Mouse (Mus musculus): ENCODE measurements around the gene Fam19a4. TPM values are rescaled to one million over a fixed set of nuclear protein-coding genes. Genes with fewer than 3 reads are reported as not detected.

Gene Fam19a4
- total and polyA plus RNA-seq, 3 experiments, result not detected

DNA sequence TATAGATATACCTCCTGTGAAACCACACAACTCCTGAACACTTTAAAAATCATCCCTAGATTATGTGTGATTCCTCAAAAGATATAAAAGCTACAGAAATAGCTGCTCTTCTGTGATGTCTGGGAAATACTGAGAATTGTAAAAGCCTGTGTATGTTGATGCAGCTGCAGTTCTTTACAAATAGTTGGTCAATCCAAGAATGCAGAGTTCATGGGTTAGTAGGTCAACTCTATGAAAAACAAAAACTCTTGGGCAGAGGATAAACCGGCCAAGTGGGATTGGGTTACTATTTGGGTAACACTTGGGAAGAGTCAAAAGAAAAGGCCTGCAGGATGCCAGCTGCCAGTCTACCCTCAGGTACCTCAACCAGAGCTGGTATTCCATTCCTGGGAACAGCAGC, 43.5 kb downstream of the Fam19a4 start:
- H3K27me3 ChIP-seq (replicated peaks), result peaks cover 22% of the 10 kb centered on the region
- dilution Hi-C loops (cut with MboI; ENCODE audit: extremely low pct_ligation_motif_present, extremely low pct_unique_long_range_greater_than_20kb, low sequenced_read_pairs) (no loop called here), in situ Hi-C loops (cut with MboI; ENCODE audit: low pct_ligation_motif_present, low pct_unique_long_range_greater_than_20kb, low sequenced_read_pairs) (no loop called here)
- no peak overlapping the region for H3K9ac ChIP-seq (ENCODE audit: insufficient read depth, low read depth)
- H3K4me3 ChIP-seq (replicated peaks in 1 of 3; ENCODE audit: low read depth in 2 of 3, low read length in 2 of 3, poor library complexity in 1 of 3), result no peak overlapping the region
- H3K4me1 ChIP-seq (ENCODE audit: control insufficient read depth in 1 of 2, insufficient read depth in 2 of 2), result peaks cover 0 to 16% of the 10 kb centered on the region in 2 experiments; a peak in 2 of 4 replicates
- no peaks in the 10 kb centered on the region for H3K79me2 ChIP-seq (replicated peaks; ENCODE audit: control insufficient read depth, extremely low read depth, insufficient read depth, poor library complexity, severe bottlenecking)
- H3K36me3 ChIP-seq (replicated peaks in 1 of 2; ENCODE audit: control insufficient read depth in 1 of 2, insufficient read depth in 1 of 2, low read length in 1 of 2), result no peaks in the 10 kb centered on the region
- TF ChIP-seq UBTF (IDR thresholded peaks at IDR 0.05; ENCODE audit: low read depth, low read length) (no peak), GABPA (IDR thresholded peaks at IDR 0.05; ENCODE audit: insufficient replicate concordance, low read depth, low read length) (no peak), JUND (conservative IDR thresholded peaks at IDR 0.05; ENCODE audit: low read depth, low read length) (no peak), ZNF384 (IDR thresholded peaks at IDR 0.05; ENCODE audit: low read depth, low read length) (no peak), TBP (conservative IDR thresholded peaks at IDR 0.05; ENCODE audit: low read depth, low read length) (no peak), PAX5 (IDR thresholded peaks at IDR 0.05; ENCODE audit: low read length) (no peak), ZKSCAN1 (IDR thresholded peaks at IDR 0.05; ENCODE audit: borderline replicate concordance, low read depth, low read length) (no peak), MEF2A (IDR thresholded peaks at IDR 0.05; ENCODE audit: borderline replicate concordance, low read depth, low read length) (no peak), IRF4 (IDR thresholded peaks at IDR 0.05; ENCODE audit: low read depth, low read length) (no peak), POLR2AphosphoS2 (IDR thresholded peaks at IDR 0.05; ENCODE audit: low read depth, low read length) (no peak), MAFK (IDR thresholded peaks at IDR 0.05; ENCODE audit: insufficient replicate concordance, low read length) (no peak), NRF1 (IDR thresholded peaks at IDR 0.05; ENCODE audit: low read depth, low read length) (no peak), HCFC1 (IDR thresholded peaks at IDR 0.05; ENCODE audit: low read depth, low read length) (no peak), SIN3A (IDR thresholded peaks at IDR 0.05; ENCODE audit: low read length) (no peak), USF1 (IDR thresholded peaks at IDR 0.05; ENCODE audit: low read depth, low read length) (no peak), E2F4 (IDR thresholded peaks at IDR 0.05; ENCODE audit: insufficient replicate concordance, low read depth, low read length) (no peak)
- H3K27ac ChIP-seq (ENCODE audit: insufficient read depth, low read depth), result no peak overlapping the region
- no peak for DNase-seq (ENCODE audit: extremely low read depth)
- H3K4me2 ChIP-seq (ENCODE audit: insufficient read depth, low read depth, poor library complexity, severe bottlenecking), result no peak overlapping the region
- no peaks in the 10 kb centered on the region for H3K9me3 ChIP-seq (replicated peaks; ENCODE audit: low read length)

DNA sequence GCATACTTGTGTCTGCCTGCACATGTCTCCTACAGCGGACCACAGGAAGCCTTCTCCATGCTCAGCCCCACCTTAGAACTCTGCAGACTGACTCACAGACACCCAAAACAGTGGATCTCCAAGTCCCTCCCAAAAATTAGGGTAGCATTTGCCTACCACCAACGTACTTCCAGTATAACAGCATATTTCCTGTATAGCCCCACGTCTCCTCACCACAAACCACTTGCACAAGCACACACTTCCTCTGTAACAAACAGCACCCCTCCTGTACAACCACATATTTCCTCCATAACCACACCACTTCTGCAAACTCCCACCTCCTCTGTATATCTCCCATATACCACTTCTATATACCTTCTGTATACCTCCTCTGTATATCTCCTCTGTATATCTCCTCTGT, 44.2 kb downstream of the Fam19a4 start:
- in situ Hi-C loops (cut with MboI; ENCODE audit: low pct_ligation_motif_present, low pct_unique_long_range_greater_than_20kb, low sequenced_read_pairs), result no loop called here
- TF ChIP-seq BHLHE40 (IDR thresholded peaks at IDR 0.05; ENCODE audit: low read depth, low read length), result peak; percentile 31; the same call in 1 of the 2 replicates
- no peak for TF ChIP-seq RCOR1 (conservative IDR thresholded peaks at IDR 0.05; ENCODE audit: low read depth, low read length)
- DNase-seq (ENCODE audit: extremely low read depth), result peak; percentile 28

More for the DNA sequence above, 44.2 kb downstream of the Fam19a4 start:
- Histone ChIP-seq H3K9ac (ENCODE audit: insufficient read depth, low read depth) (no peak overlapping the region), H3K4me3 (replicated peaks in 1 of 3; ENCODE audit: low read depth in 2 of 3, low read length in 2 of 3, poor library complexity in 1 of 3) (no peak overlapping the region), H3K9me3 (replicated peaks; ENCODE audit: low read length) (no peaks in the 10 kb centered on the region), H3K27ac (ENCODE audit: insufficient read depth, low read depth) (no peak overlapping the region), H3K4me2 (ENCODE audit: insufficient read depth, low read depth, poor library complexity, severe bottlenecking) (no peak overlapping the region), H3K79me2 (replicated peaks; ENCODE audit: control insufficient read depth, extremely low read depth, insufficient read depth, poor library complexity, severe bottlenecking) (no peaks in the 10 kb centered on the region), H3K4me1 (ENCODE audit: control insufficient read depth in 1 of 2, insufficient read depth in 2 of 2) (peaks cover 0 to 16% of the 10 kb centered on the region in 2 experiments; a peak in 2 of 4 replicates), H3K27me3 (replicated peaks) (peaks cover 22% of the 10 kb centered on the region), H3K36me3 (replicated peaks in 1 of 2; ENCODE audit: control insufficient read depth in 1 of 2, insufficient read depth in 1 of 2, low read length in 1 of 2) (no peaks in the 10 kb centered on the region)
- dilution Hi-C loops (cut with MboI; ENCODE audit: extremely low pct_ligation_motif_present, extremely low pct_unique_long_range_greater_than_20kb, low sequenced_read_pairs), result no loop called here
